Mouse (Mus musculus): Measurements from ENCODE around the gene 4930404N11Rik. TPM values are rescaled to one million over a fixed set of nuclear protein-coding genes. Genes with fewer than 3 reads are reported as not detected.
A peak's percentile ranks its signal among the peaks of the same experiment; 100 is the strongest.

4930404N11Rik gene
- 0.32 and 0.37 TPM in 2 replicates for polyA plus RNA-seq (2014; fragmentation: Nextera tagmentation; extraction: Ambion mirVana)

- Histone ChIP-seq H3K9ac (replicated peaks; ENCODE audit: low read length) (peak within 1 kb of the TSS; percentile 36; the same call in 1 of the 2 replicates), H3K27me3 (ENCODE audit: control insufficient read depth, insufficient read depth, low read length) (peaks cover 14% of the 10 kb centered on the region; the same call in 1 of the 2 replicates), H3K4me3 (replicated peaks; ENCODE audit: low read depth, low read length) (peak within 1 kb of the TSS; percentile 23; the same call in 1 of the 2 replicates), H3K9me3 (ENCODE audit: control insufficient read depth, low read length) (no peaks in the 10 kb centered on the region), H3K4me2 (ENCODE audit: low read length) (peak within 1 kb of the TSS; percentile 53), H3K27ac (replicated peaks; ENCODE audit: low read depth, low read length) (no peak within 1 kb of the TSS), H3K36me3 (ENCODE audit: control insufficient read depth, insufficient read depth, low read length) (peaks cover 47% of the 10 kb centered on the region), H3K4me1 (ENCODE audit: control insufficient read depth, insufficient read depth, low read length) (peaks cover 20% of the 10 kb centered on the region)
- no peak for ATAC-seq (ENCODE audit: low FRiP score, low TSS enrichment)
- peak; percentile 52 for DNase-seq
- 16% methylated on average over 12 of the region's 12 CpGs for WGBS
Observed at GRCm38 (mm10) chr10:81365672-81366476, at the start of gene 4930404N11Rik. Gene 4930404N11Rik (minus strand): TSS chr10:81365816.

- no peak overlapping the region for H3K9ac ChIP-seq (replicated peaks; ENCODE audit: low read length)
- H3K36me3 ChIP-seq (ENCODE audit: control insufficient read depth, insufficient read depth, low read length) = 0 out of 2 replicates have a peak, but pooled peaks cover 2% of the 10 kb centered on the region
- 85% methylated on average over 5 of the region's 5 CpGs for WGBS
- no peaks in the 10 kb centered on the region for H3K9me3 ChIP-seq (ENCODE audit: control insufficient read depth, low read length)
- no peaks in the 10 kb centered on the region for H3K27me3 ChIP-seq (ENCODE audit: control insufficient read depth, insufficient read depth, low read length)
- H3K4me1 ChIP-seq (ENCODE audit: control insufficient read depth, insufficient read depth, low read length) = peaks cover 28% of the 10 kb centered on the region
- no peak overlapping the region for H3K4me3 ChIP-seq (replicated peaks; ENCODE audit: low read depth, low read length)
- H3K4me2 ChIP-seq (ENCODE audit: low read length) = no peak overlapping the region
- DNase-seq = no peak
- no peak overlapping the region for H3K27ac ChIP-seq (replicated peaks; ENCODE audit: low read depth, low read length)
- no peak for ATAC-seq (ENCODE audit: low FRiP score, low TSS enrichment)
Observed at GRCm38 (mm10) chr10:81415146-81415545, 49.5 kb upstream of the 4930404N11Rik start.

DNA sequence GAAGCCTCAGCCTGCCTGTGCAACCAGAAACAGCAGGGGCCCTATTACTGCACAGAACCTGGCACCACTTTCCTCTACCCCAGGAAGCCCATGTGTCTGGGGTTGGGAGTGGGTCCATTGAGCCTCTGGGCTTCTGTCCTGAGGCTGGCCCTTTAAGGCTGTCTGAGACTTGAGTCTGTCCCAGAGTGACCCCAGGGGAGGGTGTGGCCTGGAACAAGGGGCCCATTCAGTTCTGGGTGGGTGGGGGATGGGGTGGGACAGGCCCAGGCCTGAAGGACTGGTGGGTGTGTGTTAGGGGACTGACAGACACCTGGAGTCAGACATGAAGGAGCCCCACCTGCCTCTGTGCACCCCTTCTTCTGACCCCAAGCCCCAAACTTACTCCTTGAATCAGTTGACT, 49.1 kb upstream of the 4930404N11Rik start:
- Histone ChIP-seq H3K36me3 (ENCODE audit: control insufficient read depth, insufficient read depth, low read length) (0 out of 2 replicates have a peak, but pooled peaks cover under 1% of the 10 kb centered on the region), H3K4me2 (ENCODE audit: low read length) (no peak overlapping the region), H3K27me3 (ENCODE audit: control insufficient read depth, insufficient read depth, low read length) (no peaks in the 10 kb centered on the region), H3K9ac (replicated peaks; ENCODE audit: low read length) (no peak overlapping the region), H3K4me3 (replicated peaks; ENCODE audit: low read depth, low read length) (no peak overlapping the region), H3K27ac (replicated peaks; ENCODE audit: low read depth, low read length) (no peak overlapping the region), H3K9me3 (ENCODE audit: control insufficient read depth, low read length) (no peaks in the 10 kb centered on the region), H3K4me1 (ENCODE audit: control insufficient read depth, insufficient read depth, low read length) (peaks cover 28% of the 10 kb centered on the region)
- no peak for DNase-seq
- ATAC-seq (ENCODE audit: low FRiP score, low TSS enrichment) = no peak

- no peaks in the 10 kb centered on the region for H3K36me3 ChIP-seq (ENCODE audit: control insufficient read depth, insufficient read depth, low read length)
- 0 out of 2 replicates have a peak overlapping the region, but pooled peaks have one; percentile 16 for H3K9ac ChIP-seq (replicated peaks; ENCODE audit: low read length)
- no peaks in the 10 kb centered on the region for H3K9me3 ChIP-seq (ENCODE audit: control insufficient read depth, low read length)
- 31% methylated on average over 26 of the region's 26 CpGs for WGBS
- peaks cover 1% of the 10 kb centered on the region; the same call in 1 of the 2 replicates for H3K27me3 ChIP-seq (ENCODE audit: control insufficient read depth, insufficient read depth, low read length)
- ATAC-seq (ENCODE audit: low FRiP score, low TSS enrichment) (no peak; the same call in 1 of the 2 replicates), DNase-seq (peak; percentile 63)
- H3K4me2 ChIP-seq (ENCODE audit: low read length) = peak overlapping the region; percentile 24; the same call in 1 of the 2 replicates
- peaks cover 23% of the 10 kb centered on the region for H3K4me1 ChIP-seq (ENCODE audit: control insufficient read depth, insufficient read depth, low read length)
- no peak overlapping the region for H3K4me3 ChIP-seq (replicated peaks; ENCODE audit: low read depth, low read length)
- H3K27ac ChIP-seq (replicated peaks; ENCODE audit: low read depth, low read length) = no peak overlapping the region
Observed at GRCm38 (mm10) chr10:81413310-81414261, 48.0 kb upstream of the 4930404N11Rik start.

- H3K27me3 ChIP-seq (ENCODE audit: control insufficient read depth, insufficient read depth, low read length) = peaks cover 10% of the 10 kb centered on the region; the same call in 1 of the 2 replicates
- 75% methylated on average over 16 of the region's 16 CpGs for WGBS
- H3K36me3 ChIP-seq (ENCODE audit: control insufficient read depth, insufficient read depth, low read length) = 0 out of 2 replicates have a peak, but pooled peaks cover 6% of the 10 kb centered on the region
- no peak for DNase-seq
- no peak for ATAC-seq (ENCODE audit: low FRiP score, low TSS enrichment)
- H3K4me1 ChIP-seq (ENCODE audit: control insufficient read depth, insufficient read depth, low read length) = peaks cover 22% of the 10 kb centered on the region
- no peak overlapping the region for H3K4me3 ChIP-seq (replicated peaks; ENCODE audit: low read depth, low read length)
- H3K9ac ChIP-seq (replicated peaks; ENCODE audit: low read length) = no peak overlapping the region
- H3K4me2 ChIP-seq (ENCODE audit: low read length) = no peak overlapping the region
- H3K9me3 ChIP-seq (ENCODE audit: control insufficient read depth, low read length) = no peaks in the 10 kb centered on the region
- H3K27ac ChIP-seq (replicated peaks; ENCODE audit: low read depth, low read length) = 0 out of 2 replicates have a peak overlapping the region, but pooled peaks have one; percentile 37
Observed at GRCm38 (mm10) chr10:81412586-81413309, 47.1 kb upstream of the 4930404N11Rik start.

- Histone ChIP-seq H3K27ac (replicated peaks; ENCODE audit: low read depth, low read length) (peak overlapping the region; percentile 45; the same call in 1 of the 2 replicates), H3K4me3 (replicated peaks; ENCODE audit: low read depth, low read length) (no peak overlapping the region), H3K4me1 (ENCODE audit: control insufficient read depth, insufficient read depth, low read length) (peaks cover 24% of the 10 kb centered on the region), H3K4me2 (ENCODE audit: low read length) (no peak overlapping the region), H3K36me3 (ENCODE audit: control insufficient read depth, insufficient read depth, low read length) (peaks cover 16% of the 10 kb centered on the region), H3K9ac (replicated peaks; ENCODE audit: low read length) (no peak overlapping the region), H3K9me3 (ENCODE audit: control insufficient read depth, low read length) (no peaks in the 10 kb centered on the region), H3K27me3 (ENCODE audit: control insufficient read depth, insufficient read depth, low read length) (peaks cover 15% of the 10 kb centered on the region; the same call in 1 of the 2 replicates)
- ATAC-seq (ENCODE audit: low FRiP score, low TSS enrichment) = no peak
- DNase-seq = peak; percentile 59
- WGBS = 64% methylated on average over 18 of the region's 18 CpGs
Observed at GRCm38 (mm10) chr10:81411471-81412400, 46.1 kb upstream of the 4930404N11Rik start.

DNA sequence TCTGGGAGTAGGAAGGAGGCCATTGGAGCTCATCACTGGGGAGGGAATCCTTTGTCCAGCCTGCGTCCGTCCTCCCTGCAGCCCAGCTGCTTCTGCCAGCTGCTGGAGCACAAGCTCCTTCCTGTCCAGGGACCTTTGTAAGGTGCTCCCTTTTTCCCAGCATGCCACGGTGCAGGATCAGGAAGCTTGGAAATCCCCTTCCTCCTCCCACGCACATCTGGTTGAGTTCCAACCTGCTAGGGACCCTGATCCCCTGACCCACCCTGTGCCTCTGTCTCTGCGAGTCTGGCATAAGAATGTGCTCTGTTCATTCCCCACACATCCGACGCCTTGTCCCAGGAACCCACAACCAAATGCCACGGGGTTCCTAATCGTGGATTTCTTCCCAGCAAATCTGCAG, 45.4 kb upstream of the 4930404N11Rik start:
- 86% methylated on average over 9 of the region's 9 CpGs for WGBS
- Histone ChIP-seq H3K4me3 (replicated peaks; ENCODE audit: low read depth, low read length) (no peak overlapping the region), H3K9ac (replicated peaks; ENCODE audit: low read length) (no peak overlapping the region), H3K36me3 (ENCODE audit: control insufficient read depth, insufficient read depth, low read length) (peaks cover 20% of the 10 kb centered on the region), H3K27ac (replicated peaks; ENCODE audit: low read depth, low read length) (peak overlapping the region; percentile 45; the same call in 1 of the 2 replicates), H3K4me2 (ENCODE audit: low read length) (no peak overlapping the region), H3K4me1 (ENCODE audit: control insufficient read depth, insufficient read depth, low read length) (peaks cover 25% of the 10 kb centered on the region), H3K27me3 (ENCODE audit: control insufficient read depth, insufficient read depth, low read length) (peaks cover 18% of the 10 kb centered on the region; the same call in 1 of the 2 replicates), H3K9me3 (ENCODE audit: control insufficient read depth, low read length) (no peaks in the 10 kb centered on the region)
- no peak for ATAC-seq (ENCODE audit: low FRiP score, low TSS enrichment)
- DNase-seq = no peak
